Mouse (Mus musculus) layer of hippocampus, postnatal 36 days (tissue): ENCODE measurements at regions not wholly inside any gene's neighbourhood (a gene's known extent, or its start where the extent isn't known, plus 50 kb on each side); places are given as distances from the start of the nearest gene placed in this dataset.
A peak's percentile ranks its signal among the peaks of the same experiment; 100 is the strongest.

ENCODE experiments used
- DNase-seq, 2 experiments: peaks; one replicate each; pipeline ENCODE4 v3.0.0; 2022

- DNase-seq = peak in 1 of 2 experiments; percentile 5
These were observed 188.0 kb upstream of the Plppr1 start for GRCm38 (mm10) chr4:48871105-48871504.

- no peak for DNase-seq
These were observed 169.9 kb upstream of the Plppr1 start for GRCm38 (mm10) chr4:48889074-48889592.

- DNase-seq = no peak
These were observed 154.5 kb upstream of the Plppr1 start for GRCm38 (mm10) chr4:48904551-48904950.

GRCm38 (mm10) chr4:48905196-48905867 is 153.7 kb upstream of the Plppr1 start:
- no peak for DNase-seq

- no peak for DNase-seq
These were observed 149.9 kb upstream of the Plppr1 start for GRCm38 (mm10) chr4:48909161-48909560.

- DNase-seq = no peak
These were observed 145.8 kb upstream of the Plppr1 start for GRCm38 (mm10) chr4:48913301-48913700.

- peak in 1 of 2 experiments; percentile 21 for DNase-seq
These were observed 134.3 kb upstream of the Plppr1 start for GRCm38 (mm10) chr4:48924576-48925459.

- no peak for DNase-seq
These were observed 120.7 kb upstream of the Plppr1 start for GRCm38 (mm10) chr4:48938420-48938819.

GRCm38 (mm10) chr4:48938892-48939291 is 120.2 kb upstream of the Plppr1 start:
- no peak for DNase-seq

- no peak for DNase-seq
These were observed 113.7 kb upstream of the Plppr1 start for GRCm38 (mm10) chr4:48945266-48945818.

- no peak for DNase-seq
These were observed 106.1 kb upstream of the Plppr1 start for GRCm38 (mm10) chr4:48952965-48953364.

GRCm38 (mm10) chr4:48975810-48976209 is 83.3 kb upstream of the Plppr1 start:
- no peak for DNase-seq

- DNase-seq = no peak
These were observed 67.1 kb upstream of the Plppr1 start for GRCm38 (mm10) chr4:48992021-48992420.
